Mouse (Mus musculus) cerebellum, postnatal 36 days (tissue): ENCODE measurements around the gene Slc16a1.

ENCODE experiments used
- DNase-seq, 2 experiments: peaks; one replicate each; pipeline ENCODE4 v3.0.0; 2021 to 2022; ENCODE audit warnings: mixed read lengths in 2 of 2

Slc16a1 gene

DNA sequence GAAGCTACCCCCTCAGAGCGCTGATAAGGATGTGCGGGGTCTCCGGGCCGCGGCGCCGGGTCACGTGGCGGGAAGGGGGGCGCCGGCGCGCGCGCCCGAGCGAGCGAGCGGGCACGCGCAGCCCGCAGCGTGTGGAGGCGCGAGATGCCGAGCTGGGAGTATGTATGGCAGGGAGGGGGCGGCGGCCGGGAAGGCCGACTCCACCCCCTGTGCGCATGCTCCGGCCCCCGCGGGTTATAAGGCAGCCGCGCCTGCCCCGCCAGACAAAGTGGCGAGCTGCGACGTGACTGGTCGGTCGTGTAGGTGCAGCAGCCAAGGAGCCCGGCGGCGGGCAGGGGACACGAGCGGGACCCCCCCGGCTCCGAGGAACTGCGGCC is at the start of gene Slc16a1:
TSS of gene Slc16a1 (plus strand) at position 266 of the 377 bp plus-strand sequence.
- peak; percentile 92 to 95 for DNase-seq

GRCm38 (mm10) chr3:104596451-104597134 is 41.9 kb upstream of the Slc16a1 start:
- DNase-seq = peak in 1 of 2 experiments; percentile 26

DNA sequence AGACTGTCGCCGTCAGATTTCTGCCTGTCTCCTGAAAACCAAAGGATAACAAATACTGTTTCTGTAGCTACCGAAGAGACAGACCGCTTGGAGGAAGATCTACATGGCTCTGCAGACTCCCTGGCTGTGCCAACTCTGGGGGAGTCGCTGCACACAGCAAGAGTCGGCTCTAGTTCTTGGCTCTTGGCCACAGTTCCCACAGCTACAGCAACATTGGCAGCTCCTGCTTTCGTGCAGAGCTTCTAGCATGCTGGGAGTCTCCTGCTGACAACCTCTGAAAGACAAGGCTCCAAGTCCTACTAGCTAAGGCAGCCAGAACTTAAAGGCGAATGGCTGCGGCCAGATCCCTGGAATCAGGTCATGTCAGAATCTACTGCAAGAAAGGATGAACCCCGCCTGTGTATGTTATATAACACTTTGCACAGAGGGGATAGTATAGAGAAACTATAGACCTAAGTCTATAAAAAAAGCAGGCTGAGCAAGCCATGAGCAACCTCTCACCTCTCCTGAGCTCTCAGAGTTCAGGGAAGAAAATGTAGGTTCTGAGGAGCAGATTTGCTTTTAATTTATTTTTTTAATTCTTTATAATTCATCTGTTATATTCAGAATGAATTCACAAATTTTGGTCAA is 41.2 kb upstream of the Slc16a1 start:
- peak; percentile 88 to 92 for DNase-seq

DNA sequence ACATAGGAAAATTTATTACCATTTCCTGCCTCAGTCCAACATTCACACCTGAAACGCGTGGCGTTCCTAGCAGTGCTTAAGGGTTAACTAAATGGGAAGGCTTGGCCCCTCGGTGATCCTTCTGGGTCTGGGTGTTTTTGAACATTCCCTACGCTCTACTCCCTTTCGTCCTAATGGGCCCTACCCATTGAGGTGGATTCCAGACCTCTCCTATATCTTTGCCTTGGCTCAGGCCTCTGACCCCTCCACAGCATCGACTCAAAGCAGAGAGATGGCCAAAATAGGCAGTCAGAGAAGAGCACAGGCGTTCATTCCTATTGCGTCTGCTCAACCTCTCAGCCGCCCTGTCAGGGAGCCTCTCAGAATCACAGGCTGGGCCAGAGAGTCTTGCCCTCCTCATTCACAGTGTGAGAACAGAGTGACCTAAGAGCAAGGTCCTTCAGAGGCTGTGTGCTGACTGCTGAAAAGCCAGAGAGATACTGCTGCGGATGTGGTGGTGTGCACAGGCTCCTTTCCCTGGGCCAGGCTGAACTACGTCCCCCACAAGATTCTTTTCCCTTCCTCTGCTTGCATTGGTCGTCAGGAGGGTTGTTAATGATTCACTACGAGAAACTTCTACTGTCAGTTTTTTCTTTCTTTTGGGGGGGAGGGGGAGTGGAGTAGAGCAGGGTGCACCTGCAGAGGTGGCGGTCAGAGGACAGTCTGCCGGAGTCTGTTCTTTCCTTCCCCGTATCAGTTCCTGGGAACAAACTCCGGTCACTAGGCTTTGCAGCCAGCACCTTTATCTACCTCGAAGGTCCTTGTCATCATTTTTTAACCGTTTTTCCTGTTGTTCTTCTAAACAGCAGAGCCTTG is 38.9 kb upstream of the Slc16a1 start:
- peak; percentile 14 to 20 for DNase-seq

DNA sequence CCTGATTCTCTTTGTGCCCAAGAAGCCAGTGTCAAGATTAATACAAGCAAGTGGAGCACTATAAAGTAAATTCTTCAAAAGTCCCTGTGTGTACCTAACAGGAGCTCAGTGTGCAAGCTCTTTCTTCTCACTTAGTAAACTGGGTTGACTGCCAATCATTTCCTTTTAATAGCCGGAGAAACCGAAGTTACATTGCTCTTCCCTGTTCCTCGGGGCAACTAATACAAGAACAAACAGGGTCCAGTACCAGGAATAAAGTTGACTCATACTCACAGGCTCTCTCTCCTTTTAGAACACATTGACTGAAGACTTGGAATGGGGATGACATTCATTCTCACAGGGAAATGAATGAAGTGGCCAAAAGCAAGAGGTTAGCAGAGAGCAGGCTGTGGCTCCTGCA is 37.8 kb upstream of the Slc16a1 start:
- no peak for DNase-seq

GRCm38 (mm10) chr3:104601680-104602079 is 36.8 kb upstream of the Slc16a1 start:
- no peak for DNase-seq

- DNase-seq = no peak
These were observed 28.6 kb upstream of the Slc16a1 start for GRCm38 (mm10) chr3:104609690-104610380.

DNA sequence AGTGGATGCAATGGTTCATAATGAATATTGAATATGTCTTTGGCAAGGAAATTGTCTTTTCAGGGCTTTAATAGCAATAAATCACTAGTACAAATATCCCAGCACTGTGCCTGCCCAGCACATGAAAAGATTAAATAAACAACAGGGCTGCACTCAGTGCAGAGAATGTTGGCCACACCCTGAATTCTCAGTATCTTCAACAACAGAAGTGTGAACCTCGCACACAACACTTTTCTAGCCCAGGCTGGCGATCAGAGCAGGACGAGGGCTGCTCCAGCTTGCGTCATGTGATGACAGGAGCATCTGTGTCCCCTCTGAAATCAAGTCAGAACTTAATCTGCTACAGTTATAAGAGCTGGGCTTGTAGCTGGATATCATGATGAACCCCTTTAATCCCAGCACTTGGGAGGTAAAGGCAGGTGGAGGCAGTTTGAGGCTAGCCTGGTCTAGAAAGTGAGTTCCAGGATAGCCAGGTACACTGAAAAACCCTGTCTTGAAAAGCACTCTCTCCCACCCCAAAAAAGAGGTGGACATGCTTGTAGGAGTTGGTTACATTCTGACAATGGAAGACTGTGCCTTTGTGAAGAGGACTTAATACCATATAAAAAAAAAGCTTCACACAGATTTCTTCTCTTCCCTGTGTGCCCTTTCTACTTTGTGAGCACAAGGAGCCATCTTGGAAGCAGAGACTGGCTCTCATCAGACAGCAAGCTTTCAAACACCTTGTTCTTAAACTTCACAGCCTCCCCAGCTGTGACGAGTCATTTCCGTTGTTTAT is 27.8 kb upstream of the Slc16a1 start:
- no peak for DNase-seq

DNA sequence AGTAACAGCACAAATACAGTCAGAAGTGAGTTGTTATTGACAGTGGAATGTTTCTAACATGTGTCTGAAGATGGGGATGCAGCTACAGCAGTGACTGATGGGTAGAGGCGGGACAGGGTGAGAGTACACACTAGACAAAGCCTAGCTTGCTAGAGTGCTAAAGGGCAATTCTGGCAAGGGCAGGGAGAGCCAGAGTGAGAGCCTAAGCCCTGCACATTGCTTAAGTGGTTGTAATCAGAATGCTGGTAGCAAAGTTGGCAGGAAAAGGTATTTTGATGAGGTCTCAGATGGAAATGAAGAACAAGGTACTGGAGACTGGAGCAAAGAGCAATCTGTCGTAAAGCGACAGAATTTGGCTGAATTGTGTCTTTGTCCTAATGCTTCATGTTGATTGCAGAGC is 26.5 kb upstream of the Slc16a1 start:
- DNase-seq = no peak

DNA sequence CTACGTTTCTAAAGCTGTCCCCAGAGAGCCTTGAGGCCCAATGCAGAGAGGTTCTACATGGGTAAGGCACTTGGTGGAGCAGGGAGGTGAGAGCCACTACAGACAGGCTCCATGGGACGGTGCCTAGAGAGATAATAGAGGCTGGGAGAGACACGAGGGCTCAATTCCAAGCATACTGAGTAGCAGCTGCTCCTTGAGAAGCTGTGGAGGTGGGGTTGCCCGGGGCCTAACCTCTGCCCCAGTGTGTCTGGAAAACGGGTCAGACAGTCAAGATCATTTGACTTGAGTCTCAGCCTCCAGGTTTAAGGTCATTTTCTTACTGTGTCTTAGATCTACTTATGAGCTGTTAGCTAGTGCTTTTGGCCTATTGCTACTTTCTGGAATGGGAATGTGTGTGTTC is 25.4 kb upstream of the Slc16a1 start:
- no peak for DNase-seq

DNA sequence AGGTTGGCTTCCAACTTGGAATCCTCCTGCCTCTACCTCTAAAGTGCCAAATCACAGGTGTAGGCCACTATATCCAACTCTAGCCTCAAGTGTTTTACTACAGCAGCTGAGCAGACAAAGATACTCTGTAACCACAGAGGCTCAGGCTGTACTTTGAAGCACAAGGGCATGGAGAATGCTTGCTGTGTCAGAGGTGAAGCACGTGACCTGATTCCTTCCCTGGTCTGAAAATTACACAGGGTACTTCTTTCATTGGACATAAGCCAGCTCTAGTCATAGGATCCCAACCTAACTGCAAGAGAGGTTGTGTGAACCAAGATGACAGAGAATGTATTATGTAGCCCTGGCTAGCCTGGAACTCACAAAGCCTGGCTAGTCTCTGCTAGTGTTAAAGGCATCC is 24.4 kb upstream of the Slc16a1 start:
- no peak for DNase-seq

DNA sequence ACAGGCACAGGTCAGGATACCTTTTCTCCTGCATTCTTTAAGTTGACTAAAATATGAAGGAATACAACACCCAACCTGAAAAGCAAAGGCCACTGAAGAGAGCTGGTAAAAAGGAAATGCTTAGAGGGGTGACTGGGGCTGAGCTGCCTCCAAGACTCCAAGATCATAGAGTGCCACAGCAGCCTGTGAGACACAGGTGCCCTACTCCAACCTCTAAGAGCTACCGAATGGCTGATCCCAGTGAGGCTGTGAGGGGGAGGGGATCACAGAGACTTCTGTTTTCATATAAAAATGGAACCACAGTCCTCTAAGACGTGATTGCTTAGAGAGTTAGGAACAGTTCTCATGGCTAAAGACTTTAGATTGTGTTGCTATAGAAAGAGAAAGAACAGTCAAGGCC is 23.3 kb upstream of the Slc16a1 start:
- DNase-seq = no peak

GRCm38 (mm10) chr3:104616155-104616554 is 22.3 kb upstream of the Slc16a1 start:
- DNase-seq = no peak

DNA sequence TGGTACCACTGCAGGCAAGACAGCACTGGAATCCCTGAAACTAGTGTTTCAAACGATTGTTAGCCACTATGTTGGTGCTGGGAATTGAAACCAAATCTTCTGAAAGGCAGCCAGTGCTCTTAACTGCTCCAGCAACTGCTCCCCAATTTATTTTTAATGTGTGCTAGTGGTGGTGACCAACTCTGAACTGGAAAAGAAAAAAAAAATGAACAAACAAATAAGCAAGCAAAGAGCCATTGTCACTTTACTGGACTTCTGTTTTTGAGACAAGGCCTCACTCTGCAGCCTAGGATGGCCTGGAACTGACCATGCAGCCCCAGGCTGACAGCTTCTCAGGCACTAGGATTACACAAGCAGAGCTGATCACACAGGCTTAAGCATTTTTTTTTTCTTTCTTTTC is 16.6 kb upstream of the Slc16a1 start:
- DNase-seq = no peak

DNA sequence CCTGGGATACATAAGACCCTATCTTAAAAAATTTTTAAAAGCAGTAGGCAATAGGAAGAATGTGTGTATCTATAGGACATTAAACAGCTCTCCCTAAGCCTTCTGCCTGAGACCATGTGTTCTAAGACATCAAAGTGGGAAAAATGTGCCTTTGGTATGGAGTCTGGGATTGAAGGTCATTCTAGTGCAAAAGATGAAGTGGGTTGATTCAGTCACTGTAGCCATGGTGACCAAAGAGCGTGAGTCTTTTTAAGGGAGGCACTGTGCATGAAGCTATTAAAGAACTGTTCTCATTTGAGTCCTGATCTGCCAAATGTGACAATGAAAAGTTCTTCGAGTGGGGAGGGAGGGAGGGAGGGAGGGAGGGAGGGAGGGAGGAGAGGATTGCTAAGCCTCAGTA is 8.7 kb upstream of the Slc16a1 start:
- no peak for DNase-seq

DNA sequence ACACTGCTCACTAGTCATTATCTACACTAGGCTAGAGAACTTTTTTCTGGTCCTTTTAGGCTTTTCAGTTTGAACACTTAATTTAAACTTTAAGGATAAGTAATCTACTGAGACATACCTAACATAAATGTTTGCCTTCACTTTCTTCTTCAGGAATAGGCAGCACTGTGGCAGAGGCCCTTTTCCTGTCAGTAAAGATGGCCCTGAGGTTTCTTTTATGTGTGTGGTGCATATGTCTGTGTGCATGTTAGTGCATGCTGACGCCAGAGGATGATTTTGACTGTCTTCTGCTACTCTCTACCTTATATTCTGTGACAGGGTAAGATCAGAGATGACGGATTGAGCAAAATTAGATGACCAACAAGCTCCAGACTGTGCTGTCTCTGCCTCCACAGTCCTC is 7.5 kb upstream of the Slc16a1 start:
- DNase-seq = no peak

DNA sequence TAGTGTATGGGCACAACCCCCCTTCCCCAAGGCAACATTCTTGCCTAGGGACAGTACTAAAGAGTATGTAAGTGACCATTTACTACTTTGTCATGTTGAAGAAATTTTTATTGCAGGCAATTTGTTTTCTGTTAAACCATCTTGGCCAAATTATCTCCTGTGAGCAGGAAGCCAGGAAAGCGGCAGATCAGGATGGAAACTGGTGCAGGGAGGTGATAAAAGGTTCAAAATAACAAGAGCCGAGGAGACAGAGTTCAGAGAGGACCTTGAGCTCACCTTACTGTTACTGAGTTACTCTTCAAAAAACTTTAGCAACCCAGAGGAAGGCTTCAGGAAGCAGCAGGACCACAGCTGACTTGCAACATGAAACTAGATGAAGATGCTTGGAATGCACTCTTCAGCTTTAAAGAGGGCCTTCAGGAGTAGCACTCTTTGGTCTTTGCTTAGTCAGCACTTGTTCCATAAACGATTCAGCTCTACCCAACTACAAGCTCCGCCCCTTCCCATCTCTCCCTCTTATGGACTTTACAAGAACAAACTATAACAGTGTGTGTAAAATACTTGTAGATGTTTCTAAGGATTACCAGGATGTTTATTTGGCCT is 5.8 kb upstream of the Slc16a1 start:
- DNase-seq = no peak

- no peak for DNase-seq
These were observed 2.0 kb upstream of the Slc16a1 start for GRCm38 (mm10) chr3:104636491-104636890.

DNA sequence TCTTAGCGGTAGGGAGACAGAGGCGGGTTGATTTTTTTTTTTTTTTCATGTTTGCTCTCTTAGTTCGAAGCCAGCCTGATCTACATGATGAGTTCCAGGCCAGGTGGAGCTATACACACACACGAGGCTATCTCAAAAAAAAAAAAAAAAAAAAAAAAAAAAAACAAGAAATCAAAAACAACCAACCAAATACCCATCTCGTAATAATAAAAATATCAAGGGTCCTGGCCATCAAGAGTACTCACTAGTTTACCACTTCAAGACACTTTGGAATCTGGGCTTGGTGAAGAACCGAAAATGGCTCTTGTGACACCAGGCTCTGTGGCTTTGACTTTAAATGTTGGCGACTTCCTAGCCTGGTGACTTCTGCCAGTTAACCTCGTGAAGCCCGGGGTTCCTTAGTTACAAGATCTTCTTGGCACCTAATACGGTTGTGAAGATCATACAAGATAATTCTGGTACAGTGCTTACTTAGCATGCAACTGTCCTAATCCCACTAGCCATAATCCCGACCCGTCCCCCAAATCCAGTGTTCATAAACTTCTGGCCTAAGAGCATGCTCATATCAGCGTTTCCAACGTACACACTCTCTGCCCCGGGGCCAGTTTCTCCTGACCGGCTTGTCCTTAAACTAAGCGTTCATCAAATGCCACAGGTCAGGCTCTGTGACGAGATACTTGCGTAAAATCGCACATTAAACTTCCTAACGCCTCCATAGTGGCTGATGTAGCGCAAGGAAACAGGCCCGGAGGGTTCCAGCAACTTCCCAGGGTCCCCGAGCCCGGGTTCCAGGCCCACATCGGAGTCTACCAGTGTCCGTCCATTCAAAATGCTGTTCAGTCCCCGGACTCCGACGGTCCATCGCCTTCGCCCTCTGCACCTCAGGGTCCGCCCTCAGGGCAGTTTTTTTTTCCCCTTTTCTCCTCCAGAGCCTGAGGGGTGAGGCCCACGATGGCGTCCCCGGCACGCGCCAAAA is 753 bp upstream of the Slc16a1 start:
- DNase-seq = peak in 1 of 2 experiments; percentile 62

DNA sequence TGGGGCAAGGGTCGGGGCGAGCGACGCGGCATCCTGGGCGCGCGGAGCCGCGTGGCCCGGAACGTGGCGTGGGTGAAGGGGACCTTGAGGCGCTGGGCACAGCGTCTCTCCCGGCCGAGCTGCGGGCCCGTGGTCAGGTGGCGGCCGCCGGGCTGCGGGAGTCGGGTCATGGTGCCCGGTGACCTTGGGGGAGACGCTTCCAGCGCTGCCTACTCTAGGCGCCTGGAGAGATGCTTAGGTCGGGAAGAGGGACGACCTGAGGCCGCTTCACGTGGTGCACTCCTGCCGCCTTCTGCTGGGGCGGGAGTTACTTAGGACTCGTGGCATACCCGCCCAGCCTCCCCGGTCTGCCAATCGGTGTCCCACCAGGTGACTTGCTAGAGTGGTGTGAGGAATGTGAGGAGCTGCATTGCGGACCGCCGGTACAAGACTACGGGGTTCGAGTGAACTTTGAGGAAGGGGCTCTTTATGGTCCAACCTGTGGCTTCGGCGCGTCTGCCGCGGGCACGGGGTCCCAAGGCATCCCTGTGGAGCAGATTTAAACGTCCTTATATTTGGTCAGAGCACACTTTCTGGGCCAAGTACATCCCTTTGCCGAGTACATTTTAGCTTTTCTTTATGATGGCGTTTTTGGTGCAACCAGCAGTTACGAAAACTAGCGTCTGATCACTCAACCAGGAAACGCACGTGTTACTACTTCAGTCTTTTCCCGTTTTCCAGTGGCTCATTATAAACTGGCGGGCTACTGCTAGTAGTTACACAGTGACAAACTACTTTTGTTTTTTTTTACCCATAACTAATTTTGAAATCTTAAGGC is 672 bp downstream of the Slc16a1 start:
- DNase-seq = peak; percentile 64 to 66
